Mouse (Mus musculus): ENCODE measurements around the gene Gpatch11. TPM values are rescaled to one million over a fixed set of nuclear protein-coding genes. Genes with fewer than 3 reads are reported as not detected.

Gene Gpatch11
- total and polyA plus RNA-seq, 2 experiments from 2014 or later: 31.9 to 49.0 TPM

DNA sequence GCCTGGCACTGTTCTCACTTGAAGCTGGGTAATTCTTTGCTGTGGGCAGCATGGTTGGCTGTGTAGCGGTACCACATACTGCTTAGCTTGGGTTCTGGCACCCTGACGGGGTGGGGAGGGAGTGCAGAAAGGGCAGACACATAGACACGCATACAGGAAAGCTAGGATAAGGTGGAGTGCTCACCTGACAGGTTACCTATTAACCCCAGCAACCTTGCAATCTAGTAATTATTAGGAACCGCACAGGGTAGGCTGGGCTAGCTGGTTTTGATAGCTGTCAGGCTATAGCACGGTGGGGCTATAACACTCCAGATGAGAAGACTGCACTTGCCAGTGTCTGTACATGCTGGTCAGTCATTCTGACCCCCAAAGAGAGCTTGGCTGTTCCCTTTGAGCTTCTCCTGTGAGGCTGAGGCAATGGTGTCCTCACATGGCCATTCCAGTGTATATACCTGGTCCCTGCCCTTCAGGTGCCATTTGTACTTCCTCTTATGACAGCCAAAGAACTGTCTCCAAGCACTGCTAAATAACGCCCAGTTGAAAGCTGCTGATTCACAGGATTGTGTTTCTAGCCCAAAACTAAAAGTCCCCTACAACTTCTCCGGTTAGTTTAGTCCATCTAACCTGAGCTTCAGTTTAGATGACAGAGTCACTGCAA lies 7.0 kb downstream of the Gpatch11 start:
- ATAC-seq (ENCODE audit: low FRiP score) (no peak), DNase-seq (ENCODE audit: low spot score) (no peak)
- Histone ChIP-seq H3K27ac (ENCODE audit: low read depth, low read length) (no peak overlapping the region), H3K36me3 (ENCODE audit: insufficient read depth, low read length) (peaks cover 67% of the 10 kb centered on the region), H3K4me3 (ENCODE audit: low read depth, low read length) (no peak overlapping the region), H3K4me2 (ENCODE audit: low read depth, low read length, poor library complexity, severe bottlenecking) (no peak overlapping the region), H3K9ac (replicated peaks; ENCODE audit: low read length, poor library complexity, severe bottlenecking) (no peak overlapping the region), H3K27me3 (ENCODE audit: insufficient read depth, low read length) (no peaks in the 10 kb centered on the region), H3K4me1 (ENCODE audit: insufficient read depth, low read length) (no peaks in the 10 kb centered on the region), H3K9me3 (ENCODE audit: low read length) (no peaks in the 10 kb centered on the region)
- no peak for TF ChIP-seq CTCF (IDR thresholded peaks at IDR 0.05)
- WGBS: 95% methylated on average over 7 of the region's 7 CpGs

GRCm38 (mm10) chr17:78856243-78856642 lies 20.9 kb downstream of the Gpatch11 start:
- no peaks in the 10 kb centered on the region for H3K4me1 ChIP-seq (ENCODE audit: insufficient read depth, low read length)
- H3K9ac ChIP-seq (replicated peaks; ENCODE audit: low read length, poor library complexity, severe bottlenecking): no peak overlapping the region
- no peak for DNase-seq (ENCODE audit: low spot score)
- H3K27me3 ChIP-seq (ENCODE audit: insufficient read depth, low read length): no peaks in the 10 kb centered on the region
- no peaks in the 10 kb centered on the region for H3K36me3 ChIP-seq (ENCODE audit: insufficient read depth, low read length)
- no peak overlapping the region for H3K4me3 ChIP-seq (ENCODE audit: low read depth, low read length)
- no peak overlapping the region for H3K4me2 ChIP-seq (ENCODE audit: low read depth, low read length, poor library complexity, severe bottlenecking)
- no peak for TF ChIP-seq CTCF (IDR thresholded peaks at IDR 0.05)
- no peak overlapping the region for H3K27ac ChIP-seq (ENCODE audit: low read depth, low read length)
- no peaks in the 10 kb centered on the region for H3K9me3 ChIP-seq (ENCODE audit: low read length)
- ATAC-seq (ENCODE audit: low FRiP score): no peak
- WGBS: 90% methylated on average over 10 of the region's 10 CpGs

DNA sequence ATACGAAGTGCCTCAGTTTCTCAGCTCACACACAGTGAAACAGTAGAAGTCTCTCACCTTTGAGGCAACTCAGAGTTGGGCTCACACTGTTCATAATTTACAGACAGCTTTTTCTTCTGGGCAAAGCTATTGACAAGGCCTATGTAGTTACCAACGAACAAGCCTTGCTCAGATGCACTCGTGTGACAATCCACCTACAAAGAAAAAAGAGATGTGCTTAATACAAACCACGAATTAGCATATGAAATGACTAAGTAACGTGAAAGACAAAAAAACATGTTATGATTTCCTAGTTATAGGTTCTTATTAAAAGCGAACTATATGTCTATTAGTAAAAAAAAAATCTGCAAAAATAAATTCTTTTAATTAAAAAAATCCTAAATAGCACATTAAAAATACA lies 38.5 kb downstream of the Gpatch11 start:
- H3K9me3 ChIP-seq (ENCODE audit: low read length): no peaks in the 10 kb centered on the region
- 88% methylated on average over 6 of the region's 6 CpGs for WGBS
- no peak overlapping the region for H3K9ac ChIP-seq (replicated peaks; ENCODE audit: low read length, poor library complexity, severe bottlenecking)
- no peak overlapping the region for H3K4me2 ChIP-seq (ENCODE audit: low read depth, low read length, poor library complexity, severe bottlenecking)
- H3K27me3 ChIP-seq (ENCODE audit: insufficient read depth, low read length): no peaks in the 10 kb centered on the region
- H3K27ac ChIP-seq (ENCODE audit: low read depth, low read length): no peak overlapping the region
- DNase-seq (ENCODE audit: low spot score) (no peak), ATAC-seq (ENCODE audit: low FRiP score) (no peak)
- H3K4me1 ChIP-seq (ENCODE audit: insufficient read depth, low read length): no peaks in the 10 kb centered on the region
- no peaks in the 10 kb centered on the region for H3K36me3 ChIP-seq (ENCODE audit: insufficient read depth, low read length)
- no peak for TF ChIP-seq CTCF (IDR thresholded peaks at IDR 0.05)
- no peak overlapping the region for H3K4me3 ChIP-seq (ENCODE audit: low read depth, low read length)

- Histone ChIP-seq H3K4me2 (ENCODE audit: low read depth, low read length, poor library complexity, severe bottlenecking) (peak overlapping the region; percentile 76), H3K9me3 (ENCODE audit: low read length) (no peaks in the 10 kb centered on the region), H3K27me3 (ENCODE audit: insufficient read depth, low read length) (no peaks in the 10 kb centered on the region), H3K9ac (replicated peaks; ENCODE audit: low read length, poor library complexity, severe bottlenecking) (peak overlapping the region; percentile 55), H3K27ac (ENCODE audit: low read depth, low read length) (peak overlapping the region; percentile 67), H3K4me1 (ENCODE audit: insufficient read depth, low read length) (no peaks in the 10 kb centered on the region), H3K4me3 (ENCODE audit: low read depth, low read length) (peak overlapping the region; percentile 38), H3K36me3 (ENCODE audit: insufficient read depth, low read length) (no peaks in the 10 kb centered on the region)
- ATAC-seq (ENCODE audit: low FRiP score): peak; percentile 63
- no peak for TF ChIP-seq CTCF (IDR thresholded peaks at IDR 0.05)
- peak; percentile 33 for DNase-seq (ENCODE audit: low spot score)
- 26% methylated on average over 3 of the region's 7 CpGs for WGBS
Observed at GRCm38 (mm10) chr17:78881878-78882304, 46.5 kb downstream of the Gpatch11 start.

DNA sequence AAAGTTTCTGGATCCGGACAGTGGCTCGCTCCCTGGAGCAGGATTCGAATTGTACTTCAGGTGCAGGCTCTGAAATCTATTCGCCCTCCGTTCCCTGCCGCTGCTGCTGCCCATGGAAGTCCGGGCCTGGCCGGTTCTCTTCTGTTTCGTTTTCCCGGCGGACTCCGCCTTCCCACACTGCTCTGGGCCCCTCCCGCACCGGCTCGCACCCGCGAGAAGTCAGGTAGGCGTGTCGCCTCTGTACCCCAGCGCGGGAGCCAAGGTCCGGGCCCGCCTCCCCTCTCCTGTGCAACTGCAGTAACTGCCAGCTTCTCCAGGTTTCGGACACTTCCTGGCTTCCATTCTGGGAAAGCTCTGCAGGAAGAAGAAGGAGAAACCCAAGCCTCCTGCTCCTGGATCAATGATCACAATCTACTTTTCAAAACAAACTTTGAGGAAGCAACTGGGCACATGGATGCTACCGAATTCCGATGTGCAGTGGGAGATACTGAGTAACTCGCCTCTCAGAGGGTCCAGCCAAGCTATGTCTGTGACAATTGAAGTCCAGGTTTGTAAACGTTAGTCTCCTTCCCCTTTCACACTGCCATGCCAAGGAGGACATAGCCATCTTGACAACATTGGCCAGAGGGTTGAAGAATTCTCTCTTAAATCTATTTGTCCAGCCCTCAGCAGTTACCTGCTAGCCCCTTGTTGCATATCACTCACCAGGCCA lies 47.2 kb downstream of the Gpatch11 start, which contains the start of gene Eif2ak2:
Gene Eif2ak2, minus strand, starts transcription at position 173 of the 712 bp plus-strand sequence.
- Histone ChIP-seq H3K27ac (ENCODE audit: low read depth, low read length) (peak within 1 kb of the TSS; percentile 67), H3K9me3 (ENCODE audit: low read length) (no peaks in the 10 kb centered on the region), H3K36me3 (ENCODE audit: insufficient read depth, low read length) (no peaks in the 10 kb centered on the region), H3K4me3 (ENCODE audit: low read depth, low read length) (peak within 1 kb of the TSS; percentile 38), H3K4me2 (ENCODE audit: low read depth, low read length, poor library complexity, severe bottlenecking) (peak within 1 kb of the TSS; percentile 76), H3K4me1 (ENCODE audit: insufficient read depth, low read length) (no peaks in the 10 kb centered on the region), H3K9ac (replicated peaks; ENCODE audit: low read length, poor library complexity, severe bottlenecking) (peak within 1 kb of the TSS; percentile 55), H3K27me3 (ENCODE audit: insufficient read depth, low read length) (no peaks in the 10 kb centered on the region)
- 4% methylated on average over 28 of the region's 28 CpGs for WGBS
- DNase-seq (ENCODE audit: low spot score) (peak; percentile 65), ATAC-seq (ENCODE audit: low FRiP score) (peak; percentile 92)
- no peak for TF ChIP-seq CTCF (IDR thresholded peaks at IDR 0.05)

DNA sequence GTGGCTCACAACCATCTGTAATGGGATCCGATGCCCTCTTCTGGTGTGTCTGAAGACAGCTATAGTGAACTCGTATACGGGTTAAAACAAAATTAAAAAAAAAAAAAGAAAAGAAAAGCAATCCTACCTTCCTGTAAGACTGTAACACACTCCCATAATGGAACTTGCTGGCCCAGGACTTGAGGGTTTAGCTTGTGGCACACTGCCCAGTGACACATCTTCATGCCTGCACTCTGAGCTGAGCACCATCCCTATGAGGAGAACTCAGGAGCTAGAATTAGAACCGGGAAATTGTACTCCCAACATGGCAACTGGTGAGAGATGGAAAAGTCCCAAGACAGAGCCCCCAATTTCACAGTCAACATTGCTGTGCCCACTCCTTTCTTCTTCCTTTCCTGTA lies 47.9 kb downstream of the Gpatch11 start:
- no peaks in the 10 kb centered on the region for H3K36me3 ChIP-seq (ENCODE audit: insufficient read depth, low read length)
- no peak overlapping the region for H3K4me2 ChIP-seq (ENCODE audit: low read depth, low read length, poor library complexity, severe bottlenecking)
- no peak overlapping the region for H3K4me3 ChIP-seq (ENCODE audit: low read depth, low read length)
- H3K27ac ChIP-seq (ENCODE audit: low read depth, low read length): no peak overlapping the region
- DNase-seq (ENCODE audit: low spot score) (no peak), ATAC-seq (ENCODE audit: low FRiP score) (no peak)
- WGBS: 87% methylated on average over 4 of the region's 4 CpGs
- TF ChIP-seq CTCF (IDR thresholded peaks at IDR 0.05): no peak
- no peaks in the 10 kb centered on the region for H3K27me3 ChIP-seq (ENCODE audit: insufficient read depth, low read length)
- H3K9me3 ChIP-seq (ENCODE audit: low read length): no peaks in the 10 kb centered on the region
- H3K9ac ChIP-seq (replicated peaks; ENCODE audit: low read length, poor library complexity, severe bottlenecking): no peak overlapping the region
- no peaks in the 10 kb centered on the region for H3K4me1 ChIP-seq (ENCODE audit: insufficient read depth, low read length)
